Mouse (Mus musculus): ENCODE results near the gene Plekhm1.
A peak's percentile ranks its signal among the peaks of the same experiment; 100 is the strongest.
"Not testable (repeated sequence)": the region's sequence is repeated elsewhere in the genome, so short reads cannot be mapped to it uniquely, and the experiment has no call there.

Gene Plekhm1

DNA sequence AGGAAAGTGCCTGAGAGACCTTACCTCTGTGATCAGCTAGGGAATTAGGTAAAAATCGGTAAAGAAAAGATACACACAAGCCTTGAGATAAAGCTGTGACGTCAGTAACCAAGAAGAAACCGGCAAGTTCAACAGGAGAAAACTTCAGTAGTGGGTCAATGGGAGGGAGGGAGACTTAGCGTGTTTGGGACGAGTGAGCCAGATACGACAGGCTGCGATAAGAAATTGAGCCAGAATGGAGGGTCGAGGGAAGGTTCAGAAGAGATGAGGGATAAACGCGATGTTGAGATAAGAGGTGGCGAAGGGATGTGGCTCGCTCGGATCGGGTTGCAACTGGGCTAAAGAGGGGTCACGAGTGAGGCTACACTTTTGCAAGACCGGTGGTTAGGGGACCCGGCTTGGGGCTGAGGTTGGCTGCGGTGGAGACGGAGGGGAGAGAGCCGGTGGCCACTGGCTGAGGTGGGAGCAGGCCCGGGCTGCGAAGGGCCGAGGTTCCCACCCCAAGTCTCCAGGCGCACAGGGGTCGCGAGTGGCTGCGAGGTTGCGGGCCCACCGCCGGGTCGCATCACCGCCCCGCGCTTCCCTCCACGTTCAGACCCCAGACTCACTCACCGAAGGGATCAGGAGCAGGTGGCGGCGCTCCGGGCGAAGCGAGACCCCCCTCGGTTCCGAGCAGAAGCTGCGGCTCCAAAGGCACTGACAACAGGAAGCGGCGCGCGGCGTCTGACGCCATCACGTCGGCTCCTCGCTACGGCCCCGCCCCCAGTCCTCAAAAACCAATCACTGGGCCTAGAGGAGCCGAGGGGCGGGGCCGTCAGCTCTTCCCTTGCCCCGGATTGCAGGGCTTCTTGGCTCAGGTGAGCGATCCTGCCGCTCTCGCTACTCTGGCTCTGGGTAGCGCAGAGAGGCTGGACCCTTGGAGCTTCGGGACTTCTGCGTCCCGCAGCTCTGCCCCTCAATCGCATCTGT is at the start of gene Plekhm1:
Gene Plekhm1, minus strand, starts transcription at position 707 of the 969 bp plus-strand sequence.
- DNase-seq (ENCODE audit: low read depth) = peak; percentile 99

DNA sequence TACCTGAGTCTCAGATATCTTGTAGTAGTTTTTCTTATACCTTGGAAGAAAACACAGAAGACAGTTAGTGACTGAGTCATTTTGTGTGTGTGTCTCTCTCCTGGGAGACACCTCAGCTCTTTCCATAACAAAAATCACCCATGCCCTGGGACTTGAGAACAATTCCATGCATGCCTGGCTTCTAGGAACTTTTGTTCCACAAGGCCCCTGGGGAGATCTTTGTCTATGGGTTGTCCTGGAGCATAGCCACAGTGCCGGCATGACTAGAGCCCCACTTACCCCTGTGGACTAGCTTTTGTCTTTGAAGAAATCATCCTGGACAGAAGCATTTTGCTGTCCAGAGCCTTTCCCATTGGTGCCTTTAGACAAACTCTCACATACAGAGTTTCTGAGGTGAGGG is 38.6 kb upstream of the Plekhm1 start:
- DNase-seq (ENCODE audit: low read depth) = not testable (repeated sequence)

DNA sequence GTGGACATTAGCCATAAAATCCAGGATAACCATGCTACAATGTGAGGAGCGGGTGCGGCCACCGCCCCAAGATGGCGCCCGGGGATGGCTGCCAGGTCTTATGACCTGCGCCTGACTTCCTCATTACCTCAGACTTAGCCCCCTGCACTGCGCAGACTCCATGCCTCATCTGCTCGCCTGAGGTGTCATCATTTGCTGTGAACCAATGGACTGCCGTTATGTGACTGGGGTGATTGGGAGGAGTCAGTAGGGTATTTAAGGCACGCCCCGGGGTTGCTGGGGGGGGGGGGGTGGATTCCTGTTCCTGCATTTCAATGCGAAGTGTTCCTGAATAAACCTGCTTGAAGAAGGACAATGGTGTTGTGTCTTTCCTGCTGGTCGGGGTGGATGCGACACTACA is 37.2 kb upstream of the Plekhm1 start:
- DNase-seq (ENCODE audit: low read depth) = not testable (repeated sequence)

GRCm38 (mm10) chr11:103443678-103444077 is 31.2 kb upstream of the Plekhm1 start:
- DNase-seq (ENCODE audit: low read depth) = no peak

- DNase-seq (ENCODE audit: low read depth) = peak; percentile 35
Observed at GRCm38 (mm10) chr11:103436282-103436681, 23.8 kb upstream of the Plekhm1 start.

- peak; percentile 44 for DNase-seq (ENCODE audit: low read depth)
Observed at GRCm38 (mm10) chr11:103425031-103425430, 12.5 kb upstream of the Plekhm1 start.

DNA sequence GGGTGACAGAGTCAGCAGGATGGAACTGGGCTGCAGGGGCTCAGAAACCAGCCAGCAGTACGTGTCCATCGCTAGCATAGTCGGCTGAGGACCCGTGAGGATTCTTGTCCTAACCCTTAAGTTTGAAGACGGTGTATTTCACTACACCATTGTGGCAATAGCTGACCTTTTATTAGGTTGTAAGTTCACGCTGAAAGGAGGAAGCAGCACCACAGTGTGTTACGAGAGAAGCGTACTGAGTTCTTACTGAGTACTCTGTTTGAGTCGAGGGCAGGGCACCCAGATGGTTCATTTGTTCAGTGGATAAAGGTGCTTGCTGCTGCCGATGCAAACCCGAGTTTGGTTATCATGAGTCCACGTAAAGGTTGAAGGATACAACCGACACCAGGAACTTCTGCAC is 7.2 kb upstream of the Plekhm1 start:
- no peak for DNase-seq (ENCODE audit: low read depth)

DNA sequence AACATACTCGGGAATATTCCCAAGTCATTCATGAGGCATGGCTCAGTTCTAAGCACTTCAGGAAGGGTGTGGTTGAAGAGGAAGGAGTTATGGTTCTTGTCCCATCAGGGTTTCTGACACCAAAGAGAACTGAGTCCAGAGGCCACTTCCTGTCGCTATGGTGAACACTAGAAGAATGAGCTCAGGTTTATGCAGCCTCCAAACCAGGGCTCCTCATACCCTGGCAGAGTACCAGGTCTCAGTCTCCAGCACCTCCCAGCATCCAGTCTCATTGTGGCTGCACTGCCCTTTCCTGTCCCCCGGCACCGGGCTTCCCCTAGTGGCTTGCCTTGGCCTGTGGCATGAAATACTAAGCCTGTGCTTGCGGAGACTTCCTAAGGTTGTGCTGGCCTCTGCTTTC is 6.7 kb upstream of the Plekhm1 start:
- peak; percentile 16 for DNase-seq (ENCODE audit: low read depth)

- DNase-seq (ENCODE audit: low read depth) = peak; percentile 44
Observed at GRCm38 (mm10) chr11:103413516-103413915, 1.0 kb upstream of the Plekhm1 start.

DNA sequence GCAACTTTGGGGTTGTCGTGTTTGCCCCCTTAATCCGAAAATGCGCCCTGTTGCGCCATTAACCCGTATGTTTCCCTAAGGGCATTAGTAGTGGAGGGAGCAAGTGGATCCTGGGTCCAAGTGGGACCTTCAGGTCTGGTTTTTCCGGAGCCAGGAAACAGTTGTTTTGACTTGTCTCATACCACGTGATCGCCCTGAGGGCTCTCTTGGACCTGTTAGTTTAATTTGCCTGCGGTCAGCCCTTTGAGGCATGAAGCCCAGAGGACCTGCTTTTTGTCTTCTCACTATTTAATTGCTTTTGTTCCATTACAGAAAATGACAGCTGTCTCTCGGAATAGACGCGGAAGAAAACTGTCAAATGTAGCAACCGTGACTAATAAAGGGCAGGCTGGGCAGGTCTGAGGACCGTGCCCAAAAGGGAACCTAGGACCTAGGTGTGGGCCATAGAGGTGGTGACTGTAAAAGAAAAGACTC is 500 bp upstream of the Plekhm1 start:
- no peak for DNase-seq (ENCODE audit: low read depth)

DNA sequence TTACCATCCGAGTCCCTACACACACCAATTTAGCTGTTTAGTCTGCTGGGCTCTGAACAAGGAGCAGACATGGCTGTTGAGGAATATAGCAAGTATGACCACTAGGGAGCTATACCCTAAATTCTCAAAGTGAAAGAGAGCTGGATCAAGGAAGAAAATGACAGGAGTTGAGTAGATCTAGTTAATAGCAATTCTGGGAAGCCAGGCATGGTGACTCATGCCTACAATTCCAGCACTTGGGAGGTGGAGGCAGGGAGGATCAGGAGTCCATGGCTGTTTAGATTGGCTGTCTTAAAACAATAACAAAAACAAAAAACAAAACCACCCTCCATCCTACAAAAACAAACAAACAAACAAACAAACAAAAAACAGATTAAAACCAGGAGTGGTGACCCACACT is 1.2 kb downstream of the Plekhm1 start:
- DNase-seq (ENCODE audit: low read depth) = peak; percentile 44

- no peak for DNase-seq (ENCODE audit: low read depth)
Observed at GRCm38 (mm10) chr11:103408880-103409279, 3.6 kb downstream of the Plekhm1 start.

GRCm38 (mm10) chr11:103407136-103407535 is 5.4 kb downstream of the Plekhm1 start:
- DNase-seq (ENCODE audit: low read depth) = not testable (repeated sequence)

DNA sequence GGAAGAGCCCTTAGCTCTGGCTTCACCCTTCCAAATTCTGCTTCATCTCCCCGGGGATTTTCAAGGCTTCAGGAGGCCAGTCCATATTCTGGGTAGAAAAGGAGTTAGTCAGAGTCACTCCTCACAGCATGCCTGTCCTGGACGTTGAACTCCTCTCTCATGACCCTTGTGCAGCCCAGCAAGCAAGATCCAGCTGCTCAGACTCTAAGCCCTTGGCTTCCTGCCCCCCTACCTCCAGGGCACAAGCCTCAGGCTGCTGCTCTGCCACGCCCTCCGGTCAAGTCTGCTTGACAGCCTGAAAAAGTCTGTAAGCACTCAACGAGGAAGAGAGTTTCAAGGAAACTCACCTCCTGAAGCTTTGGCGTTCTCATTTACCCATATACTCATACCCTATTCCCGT is 5.9 kb downstream of the Plekhm1 start:
- DNase-seq (ENCODE audit: low read depth) = no peak

GRCm38 (mm10) chr11:103405814-103406213 is 6.7 kb downstream of the Plekhm1 start:
- DNase-seq (ENCODE audit: low read depth) = no peak

GRCm38 (mm10) chr11:103404618-103405017 is 7.9 kb downstream of the Plekhm1 start:
- no peak for DNase-seq (ENCODE audit: low read depth)

- no peak for DNase-seq (ENCODE audit: low read depth)
Observed at GRCm38 (mm10) chr11:103403776-103404175, 8.7 kb downstream of the Plekhm1 start.

- DNase-seq (ENCODE audit: low read depth) = no peak
Observed at GRCm38 (mm10) chr11:103402738-103403137, 9.7 kb downstream of the Plekhm1 start.

GRCm38 (mm10) chr11:103402198-103402597 is 10.3 kb downstream of the Plekhm1 start:
- peak; percentile 80 for DNase-seq (ENCODE audit: low read depth)

DNA sequence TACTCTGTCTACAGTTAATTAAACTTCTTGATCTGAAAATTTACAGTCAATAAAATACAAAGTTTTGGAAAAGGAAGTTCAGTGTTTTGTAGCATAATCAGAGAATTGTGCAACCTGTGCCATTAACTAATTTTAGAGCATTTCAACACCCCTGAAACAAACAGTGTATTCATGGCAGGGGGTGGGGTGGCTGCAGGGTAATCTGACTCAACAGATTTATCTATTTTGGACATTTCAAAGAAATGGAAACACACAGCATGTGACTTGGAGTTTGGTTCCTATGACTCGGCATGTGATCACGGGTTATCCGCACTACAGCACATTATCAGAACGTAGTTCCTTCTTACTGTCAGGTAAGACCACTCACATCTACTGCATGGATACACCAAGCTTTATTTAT is 12.5 kb downstream of the Plekhm1 start:
- DNase-seq (ENCODE audit: low read depth) = no peak

DNA sequence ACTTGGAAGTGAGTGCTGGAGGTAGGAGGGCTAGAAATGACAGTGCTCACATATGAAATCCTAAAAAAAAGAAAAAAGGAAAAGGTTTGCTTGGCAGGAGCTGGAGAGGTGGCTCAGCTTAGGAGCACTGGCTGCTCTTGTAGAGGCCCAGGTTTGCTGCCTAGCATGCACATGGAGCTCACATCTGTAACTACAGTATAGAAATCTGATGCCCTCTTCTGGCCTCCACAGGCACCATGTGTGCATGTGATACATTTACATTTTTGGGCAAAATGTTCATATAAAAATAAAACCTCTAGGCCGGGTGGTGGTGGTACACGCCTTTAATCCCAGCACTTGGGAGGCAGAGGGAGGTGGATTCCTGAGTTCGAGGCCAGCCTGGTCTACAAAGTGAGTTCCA is 13.4 kb downstream of the Plekhm1 start:
- peak; percentile 46 for DNase-seq (ENCODE audit: low read depth)

- no peak for DNase-seq (ENCODE audit: low read depth)
Observed at GRCm38 (mm10) chr11:103396682-103397081, 15.8 kb downstream of the Plekhm1 start.

DNA sequence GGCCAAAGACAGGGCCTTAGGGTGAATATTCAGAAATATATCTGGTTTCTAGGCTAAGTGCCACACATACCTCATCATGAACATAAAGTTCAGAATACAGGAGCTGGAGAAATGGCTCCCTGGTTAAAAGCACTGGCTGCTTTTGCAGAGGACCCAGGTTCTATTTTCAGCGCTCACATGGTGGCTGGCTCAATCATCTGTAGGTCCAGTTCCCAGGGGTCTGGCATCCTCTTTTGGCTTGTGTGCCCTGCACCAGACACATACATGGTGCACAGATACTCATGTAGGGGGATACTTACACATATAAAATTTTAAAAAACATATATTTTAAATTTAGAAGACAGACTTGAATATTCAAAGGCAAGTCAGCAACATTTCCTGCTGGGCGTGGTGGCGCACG is 16.3 kb downstream of the Plekhm1 start:
- DNase-seq (ENCODE audit: low read depth) = no peak

GRCm38 (mm10) chr11:103394604-103395003 is 17.9 kb downstream of the Plekhm1 start:
- DNase-seq (ENCODE audit: low read depth) = no peak

All from induced T-regulatory cell, adult 2 months (primary cell).